Mouse (Mus musculus) limb, embryonic 14.5 days (tissue): Measurements from ENCODE around the gene Eef1akmt2. TPM values are rescaled to one million over a fixed set of nuclear protein-coding genes. Genes with fewer than 3 reads are reported as not detected.

Experiments used
- ATAC-seq: fragments of 200-750 bp; cut with Nextera tagmentation; 2 replicates; pipeline ENCODE4 v1.8.0; 2017; ENCODE audit warnings: low read depth, moderate number of reproducible peaks, moderate TSS enrichment; ENCODE audit not compliant: low FRiP score
- DNase-seq: peaks from one replicate; pipeline ENCODE4 v3.0.0-alpha.2; 2015; ENCODE audit warnings: low spot score
- H3K27ac ChIP-seq: fragments of 300-500 bp; sonication (generic); replicated peaks from 2 replicates; pipeline ENCODE4 v1.5.1; 2014; ENCODE audit warnings: low read depth, mild to moderate bottlenecking, low read length, moderate library complexity, mixed read lengths
- H3K27me3 ChIP-seq: fragments of 300-500 bp; sonication (generic); 2 replicates; pipeline ENCODE4 v1.6.1; 2014; ENCODE audit warnings: low read length, mixed read lengths; ENCODE audit not compliant: control insufficient read depth, insufficient read depth
- H3K36me3 ChIP-seq: fragments of 300-500 bp; sonication (generic); 2 replicates; pipeline ENCODE4 v1.6.1; 2014; ENCODE audit warnings: mild to moderate bottlenecking, low read length, moderate library complexity, mixed read lengths; ENCODE audit not compliant: control insufficient read depth, insufficient read depth
- H3K4me1 ChIP-seq: fragments of 300-500 bp; sonication (generic); 2 replicates; pipeline ENCODE4 v1.6.1; 2014; ENCODE audit warnings: antibody characterized with exemption, low read length, mixed read lengths; ENCODE audit not compliant: control insufficient read depth, insufficient read depth
- H3K4me2 ChIP-seq: fragments of 300-500 bp; sonication (generic); replicated peaks from 2 replicates; pipeline ENCODE4 v1.6.1; 2014; ENCODE audit warnings: low read depth, mild to moderate bottlenecking, low read length, moderate library complexity; ENCODE audit not compliant: severe bottlenecking
- H3K4me3 ChIP-seq: fragments of 300-500 bp; sonication (generic); replicated peaks from 2 replicates; pipeline ENCODE4 v1.5.1; 2014; ENCODE audit warnings: low read length
- H3K9ac ChIP-seq: fragments of 300-500 bp; sonication (generic); 2 replicates; pipeline ENCODE4 v1.6.1; 2014; ENCODE audit warnings: mild to moderate bottlenecking, low read depth, low read length, moderate library complexity; ENCODE audit not compliant: severe bottlenecking
- H3K9me3 ChIP-seq: fragments of 300-500 bp; sonication (generic); 2 replicates; pipeline ENCODE4 v1.6.1; 2016; ENCODE audit warnings: low read length; ENCODE audit not compliant: control insufficient read depth
- POLR2A ChIP-seq: fragments of 200-500 bp; IDR thresholded peaks from 2 replicates; pipeline ENCODE4 v1.8.0; 2012; ENCODE audit warnings: inconsistent platforms, mild to moderate bottlenecking, moderate library complexity, borderline replicate concordance; ENCODE audit not compliant: insufficient read depth, insufficient read length; ENCODE audit errors: extremely low read depth
- WGBS: fragments of 180-500 bp; shearing (Covaris S2); extraction: QIAGEN DNeasy Blood & Tissue Kit; methylation state at CpG from one replicate; pipeline ENCODE4 v1.1.7; 2014; 5-methylcytosine and 5-hydroxymethylcytosine counted together
- polyA plus RNA-seq, 2 experiments: library from polyadenylated mRNA; depleted of rRNA in 1 of 2; stranded (reverse) in 1 of 2; unstranded in 1 of 2; fragments of >200 nt; fragmentation: Nextera tagmentation in 1 of 2; extraction: Ambion mirVana in 1 of 2; gene quantifications; 2 replicates each; pipeline versions ENCODE4 v1.2.1 to v1.2.3; 2012 to 2014

Eef1akmt2 gene
- polyA plus RNA-seq, 2 experiments = 50.9 to 68.6 TPM

GRCm38 (mm10) chr7:132843152-132843551 lies 9.3 kb downstream of the Eef1akmt2 start:
- peaks cover 58% of the 10 kb centered on the region for H3K36me3 ChIP-seq
- 92% methylated on average over 3 of the region's 3 CpGs for WGBS
- TF ChIP-seq POLR2A = no peak
- H3K4me2 ChIP-seq = no peak overlapping the region
- no peak for ATAC-seq
- no peak overlapping the region for H3K27ac ChIP-seq
- H3K27me3 ChIP-seq = no peaks in the 10 kb centered on the region
- no peak overlapping the region for H3K9ac ChIP-seq
- no peak for DNase-seq
- H3K4me1 ChIP-seq = no peaks in the 10 kb centered on the region
- no peak overlapping the region for H3K4me3 ChIP-seq
- H3K9me3 ChIP-seq = no peaks in the 10 kb centered on the region

GRCm38 (mm10) chr7:132842455-132842854 lies 10.0 kb downstream of the Eef1akmt2 start:
- Histone ChIP-seq H3K27me3 (no peaks in the 10 kb centered on the region), H3K4me3 (no peak overlapping the region), H3K4me1 (no peaks in the 10 kb centered on the region), H3K36me3 (peaks cover 51% of the 10 kb centered on the region), H3K9me3 (no peaks in the 10 kb centered on the region), H3K27ac (no peak overlapping the region), H3K4me2 (no peak overlapping the region), H3K9ac (no peak overlapping the region)
- WGBS = 94% methylated on average over 1 of the region's 1 CpGs
- no peak for TF ChIP-seq POLR2A
- ATAC-seq = no peak
- DNase-seq = no peak

GRCm38 (mm10) chr7:132841287-132841686 lies 11.2 kb downstream of the Eef1akmt2 start:
- DNase-seq (no peak), ATAC-seq (no peak)
- Histone ChIP-seq H3K27me3 (no peaks in the 10 kb centered on the region), H3K27ac (no peak overlapping the region), H3K4me1 (no peaks in the 10 kb centered on the region), H3K9me3 (no peaks in the 10 kb centered on the region), H3K36me3 (peaks cover 51% of the 10 kb centered on the region), H3K4me3 (no peak overlapping the region), H3K4me2 (no peak overlapping the region), H3K9ac (no peak overlapping the region)
- TF ChIP-seq POLR2A = no peak
- 87% methylated on average over 5 of the region's 5 CpGs for WGBS

- no peak for ATAC-seq
- no peak overlapping the region for H3K27ac ChIP-seq
- DNase-seq = no peak
- H3K4me1 ChIP-seq = no peaks in the 10 kb centered on the region
- no peak overlapping the region for H3K9ac ChIP-seq
- H3K36me3 ChIP-seq = peaks cover 53% of the 10 kb centered on the region
- 22% methylated on average over 4 of the region's 4 CpGs for WGBS
- H3K9me3 ChIP-seq = no peaks in the 10 kb centered on the region
- H3K4me3 ChIP-seq = no peak overlapping the region
- TF ChIP-seq POLR2A = no peak
- H3K27me3 ChIP-seq = no peaks in the 10 kb centered on the region
- H3K4me2 ChIP-seq = no peak overlapping the region
These were observed 21.5 kb downstream of the Eef1akmt2 start for GRCm38 (mm10) chr7:132830955-132831354.

GRCm38 (mm10) chr7:132824346-132825022 lies 28.0 kb downstream of the Eef1akmt2 start:
- Histone ChIP-seq H3K9me3 (no peaks in the 10 kb centered on the region), H3K27ac (no peak overlapping the region), H3K27me3 (no peaks in the 10 kb centered on the region), H3K4me2 (no peak overlapping the region), H3K9ac (no peak overlapping the region), H3K4me3 (no peak overlapping the region), H3K36me3 (peaks cover 40% of the 10 kb centered on the region), H3K4me1 (no peaks in the 10 kb centered on the region)
- WGBS = 15% methylated on average over 1 of the region's 1 CpGs
- DNase-seq (no peak), ATAC-seq (no peak)
- no peak for TF ChIP-seq POLR2A
